Mouse (Mus musculus): Measurements from ENCODE around the gene Ankrd37. TPM values are rescaled to one million over a fixed set of nuclear protein-coding genes. Genes with fewer than 3 reads are reported as not detected.

Gene Ankrd37
- total RNA-seq, 2 experiments from 2014 or later = 3.5 to 5.1 TPM

DNA sequence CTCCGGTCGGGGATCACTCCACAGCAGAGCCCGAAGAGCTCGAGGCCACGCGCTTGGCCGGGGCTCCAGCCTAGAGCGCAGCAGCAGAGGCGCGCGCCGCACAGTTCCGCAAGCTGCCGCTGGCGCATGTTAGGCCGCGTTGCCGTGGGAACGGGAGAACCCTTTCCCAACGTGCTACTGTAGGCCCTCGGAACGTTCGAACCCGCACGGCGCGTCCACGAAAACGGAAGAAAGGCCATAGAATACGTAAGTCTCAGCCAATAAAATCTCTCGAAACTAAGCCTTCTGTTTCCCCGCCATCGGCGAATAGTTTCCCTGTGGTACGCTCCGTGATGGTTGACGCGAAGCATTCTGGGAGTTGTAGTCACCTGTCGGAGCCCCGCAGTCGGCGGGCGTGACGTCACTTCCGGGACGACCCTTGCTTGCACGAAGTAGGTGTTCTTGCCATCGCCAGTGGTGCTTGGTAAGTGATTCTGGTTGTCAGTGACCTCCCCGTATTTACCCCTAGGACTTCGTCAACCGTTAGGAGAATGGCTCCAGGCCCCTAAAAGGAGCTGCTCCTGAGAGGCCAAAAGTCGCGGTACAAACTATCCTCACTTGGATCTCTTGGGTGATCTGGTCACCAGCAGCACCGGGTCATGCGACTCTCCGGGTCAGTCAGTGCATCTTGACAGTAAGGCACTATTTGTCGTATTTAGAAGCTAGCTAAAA lies 30.2 kb downstream of the Ankrd37 start, which contains the start of the genes 1700029J07Rik and Ufsp2:
Gene 1700029J07Rik, minus strand, starts transcription at position 127 of the 711 bp plus-strand sequence.
Gene Ufsp2, plus strand, starts transcription at position 403 of the 711 bp plus-strand sequence.
- peak; percentile 94 for ATAC-seq (ENCODE audit: poor library complexity, severe bottlenecking)

DNA sequence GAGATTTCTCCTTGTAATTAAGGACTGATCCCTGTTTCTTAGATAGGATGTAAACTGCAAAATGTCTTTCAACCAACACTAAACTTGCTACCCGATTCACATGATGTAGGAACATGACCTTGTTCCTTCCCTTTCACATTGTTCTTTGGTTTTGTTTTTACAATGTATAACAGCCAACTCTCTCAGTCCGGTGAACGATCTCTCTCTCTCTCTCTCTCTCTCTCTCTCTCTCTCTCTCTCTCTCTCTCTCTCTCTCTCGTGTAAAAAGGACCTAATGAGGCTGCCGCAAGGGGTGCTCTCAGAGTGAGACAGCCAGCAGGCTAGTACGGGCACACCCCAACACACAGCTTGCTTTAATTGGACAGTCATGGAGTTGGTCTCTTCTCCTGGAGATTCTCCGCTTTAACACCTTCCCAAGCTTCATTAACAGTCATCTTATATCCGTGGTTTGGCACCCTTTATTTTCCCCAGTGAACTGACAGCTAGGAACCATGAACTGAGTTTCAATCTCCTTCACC lies 31.5 kb downstream of the Ankrd37 start:
- ATAC-seq (ENCODE audit: poor library complexity, severe bottlenecking) = no peak

GRCm38 (mm10) chr8:45970894-45971293 lies 34.6 kb downstream of the Ankrd37 start:
- ATAC-seq (ENCODE audit: poor library complexity, severe bottlenecking) = no peak

DNA sequence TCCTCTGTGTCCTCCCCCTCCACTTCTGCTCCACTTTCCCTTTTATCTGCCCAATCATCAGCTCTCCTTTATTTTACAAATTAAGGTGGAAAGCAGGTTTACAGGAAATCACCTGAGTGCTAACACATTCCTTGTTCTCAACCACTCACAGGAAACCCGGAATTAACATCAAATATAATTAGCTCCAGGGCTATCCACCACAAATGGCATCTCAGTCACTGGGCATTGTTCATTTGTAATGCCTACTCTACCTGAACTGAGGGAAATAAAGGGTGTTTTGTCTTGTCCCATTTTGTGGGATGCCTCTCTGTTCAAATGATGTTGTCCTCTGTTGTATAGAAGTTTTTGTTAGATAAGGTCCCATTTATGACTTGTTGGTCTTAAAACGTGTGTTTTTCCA lies 54.9 kb downstream of the Ankrd37 start:
- no peak for ATAC-seq (ENCODE audit: poor library complexity, severe bottlenecking)

Other genes with a start within 250 kb of the Ankrd37 start
- not detected in 2 replicates for gene Pdlim3, start 120.2 kb downstream of the Ankrd37 start, total RNA-seq (2015)
- gene Pdlim3, start 120.2 kb downstream of the Ankrd37 start, total RNA-seq (2017) = not detected in 2 replicates
- gene Ccdc110, start 71.1 kb downstream of the Ankrd37 start, total RNA-seq (2015) = not detected in 2 replicates
- not detected in 2 replicates for gene Ccdc110, start 71.1 kb downstream of the Ankrd37 start, total RNA-seq (2017)
- 0.22 and 0.27 TPM in 2 replicates for gene 1700029J07Rik, start 30.5 kb downstream of the Ankrd37 start, total RNA-seq (2015)
- gene 1700029J07Rik, start 30.5 kb downstream of the Ankrd37 start, total RNA-seq (2017) = 0.28 and 0.29 TPM in 2 replicates
- gene Ufsp2, start 30.2 kb downstream of the Ankrd37 start, total RNA-seq (2015) = 56.8 and 68.8 TPM in 2 replicates
- 96.2 and 104 TPM in 2 replicates for gene Ufsp2, start 30.2 kb downstream of the Ankrd37 start, total RNA-seq (2017)
- gene Lrp2bp, start 6.4 kb downstream of the Ankrd37 start, total RNA-seq (2015) = 0.09 TPM in 1 of 2 replicates, not detected in the other
- gene Lrp2bp, start 6.4 kb downstream of the Ankrd37 start, total RNA-seq (2017) = not detected in 2 replicates
- gene Cfap97, start 146.1 kb upstream of the Ankrd37 start, total RNA-seq (2015) = 14.5 and 19.8 TPM in 2 replicates
- gene Cfap97, start 146.1 kb upstream of the Ankrd37 start, total RNA-seq (2017) = 15.7 and 24.1 TPM in 2 replicates
- gene Snx25, start 146.5 kb upstream of the Ankrd37 start, total RNA-seq (2015) = 20.8 and 24.5 TPM in 2 replicates
- gene Snx25, start 146.5 kb upstream of the Ankrd37 start, total RNA-seq (2017) = 20.2 and 30.7 TPM in 2 replicates
- 75.2 and 75.9 TPM in 2 replicates for gene Slc25a4, start 205.6 kb upstream of the Ankrd37 start, total RNA-seq (2015)
- 119 and 127 TPM in 2 replicates for gene Slc25a4, start 205.6 kb upstream of the Ankrd37 start, total RNA-seq (2017)

Measured in megakaryocyte, adult 5-6 weeks (primary cell).